Mouse (Mus musculus): ENCODE results near the gene Fam83c. TPM values are rescaled to one million over a fixed set of nuclear protein-coding genes. Genes with fewer than 3 reads are reported as not detected.

Gene Fam83c
- polyA plus RNA-seq, 1 experiment from 2014 or later: 0.19 TPM

GRCm38 (mm10) chr2:155792899-155793298, 41.8 kb downstream of the Fam83c start:
- H3K4me3 ChIP-seq (ENCODE audit: low read depth, low read length): no peak overlapping the region
- H3K36me3 ChIP-seq (ENCODE audit: control insufficient read depth, insufficient read depth, low read length): no peaks in the 10 kb centered on the region
- no peak for ATAC-seq (ENCODE audit: low FRiP score)
- no peaks in the 10 kb centered on the region for H3K9me3 ChIP-seq (ENCODE audit: control insufficient read depth, low read length)
- no peaks in the 10 kb centered on the region for H3K27me3 ChIP-seq (ENCODE audit: control insufficient read depth, insufficient read depth, low read length)
- no peak for DNase-seq (ENCODE audit: low spot score)
- H3K4me2 ChIP-seq (replicated peaks; ENCODE audit: low read depth, low read length): no peak overlapping the region
- H3K27ac ChIP-seq (ENCODE audit: low read depth, low read length): no peak overlapping the region
- H3K9ac ChIP-seq (ENCODE audit: low read depth, low read length): no peak overlapping the region
- WGBS: 29% methylated on average over 12 of the region's 12 CpGs
- no peaks in the 10 kb centered on the region for H3K4me1 ChIP-seq (replicated peaks; ENCODE audit: control insufficient read depth, insufficient read depth, low read length)

GRCm38 (mm10) chr2:155787949-155788931, 46.4 kb downstream of the Fam83c start:
- no peaks in the 10 kb centered on the region for H3K9me3 ChIP-seq (ENCODE audit: control insufficient read depth, low read length)
- no peak for ATAC-seq (ENCODE audit: low FRiP score)
- H3K27ac ChIP-seq (ENCODE audit: low read depth, low read length): no peak overlapping the region
- no peak overlapping the region for H3K9ac ChIP-seq (ENCODE audit: low read depth, low read length)
- no peak overlapping the region for H3K4me2 ChIP-seq (replicated peaks; ENCODE audit: low read depth, low read length)
- H3K27me3 ChIP-seq (ENCODE audit: control insufficient read depth, insufficient read depth, low read length): no peaks in the 10 kb centered on the region
- H3K36me3 ChIP-seq (ENCODE audit: control insufficient read depth, insufficient read depth, low read length): no peaks in the 10 kb centered on the region
- DNase-seq (ENCODE audit: low spot score): no peak
- no peak overlapping the region for H3K4me3 ChIP-seq (ENCODE audit: low read depth, low read length)
- no peaks in the 10 kb centered on the region for H3K4me1 ChIP-seq (replicated peaks; ENCODE audit: control insufficient read depth, insufficient read depth, low read length)
- WGBS: 76% methylated on average over 18 of the region's 18 CpGs

DNA sequence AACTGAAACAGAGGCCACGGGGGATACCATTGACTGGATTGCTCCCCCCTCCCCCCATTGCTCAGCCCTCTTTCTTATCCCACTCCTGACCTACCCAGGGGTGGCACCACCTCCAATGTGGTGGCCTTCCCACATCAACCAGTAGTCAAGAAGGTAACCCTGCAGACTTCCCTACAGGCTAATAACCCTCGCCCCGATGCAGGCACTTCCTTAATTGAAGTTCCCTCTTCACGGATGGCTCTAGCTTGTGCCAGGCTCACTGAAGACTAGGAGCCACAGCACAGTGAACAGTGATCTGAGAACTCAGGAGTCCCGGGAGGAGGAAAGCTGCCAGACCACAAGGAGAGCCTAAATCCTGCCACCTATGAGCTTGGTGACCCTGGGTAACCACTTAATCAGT, 47.7 kb downstream of the Fam83c start:
- H3K4me1 ChIP-seq (replicated peaks; ENCODE audit: control insufficient read depth, insufficient read depth, low read length): no peaks in the 10 kb centered on the region
- 77% methylated on average over 5 of the region's 5 CpGs for WGBS
- H3K9ac ChIP-seq (ENCODE audit: low read depth, low read length): no peak overlapping the region
- H3K36me3 ChIP-seq (ENCODE audit: control insufficient read depth, insufficient read depth, low read length): no peaks in the 10 kb centered on the region
- DNase-seq (ENCODE audit: low spot score) (no peak), ATAC-seq (ENCODE audit: low FRiP score) (no peak)
- H3K27ac ChIP-seq (ENCODE audit: low read depth, low read length): no peak overlapping the region
- H3K4me3 ChIP-seq (ENCODE audit: low read depth, low read length): no peak overlapping the region
- H3K9me3 ChIP-seq (ENCODE audit: control insufficient read depth, low read length): no peaks in the 10 kb centered on the region
- H3K4me2 ChIP-seq (replicated peaks; ENCODE audit: low read depth, low read length): no peak overlapping the region
- no peaks in the 10 kb centered on the region for H3K27me3 ChIP-seq (ENCODE audit: control insufficient read depth, insufficient read depth, low read length)

DNA sequence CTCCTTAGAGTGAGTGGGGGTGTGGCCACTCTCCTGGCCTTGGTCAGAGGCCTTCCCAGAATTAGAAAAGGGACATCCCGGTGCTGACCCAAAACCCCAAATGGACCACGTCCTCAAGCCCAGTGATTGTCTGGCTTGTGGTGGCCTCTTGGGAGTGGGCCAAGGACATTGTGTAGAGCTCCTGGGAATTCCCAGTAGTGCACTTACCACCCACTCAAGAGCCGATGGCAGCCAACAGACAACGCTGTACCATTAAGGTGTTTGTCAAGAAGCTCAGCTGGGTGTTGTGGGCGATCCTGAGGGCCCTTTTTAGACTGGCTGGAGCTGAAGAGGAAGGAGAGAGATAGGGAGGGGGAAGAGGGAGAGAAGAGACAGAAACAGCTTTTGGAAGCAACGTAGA, 50.1 kb downstream of the Fam83c start:
- ATAC-seq (ENCODE audit: low FRiP score) (no peak), DNase-seq (ENCODE audit: low spot score) (no peak)
- Histone ChIP-seq H3K4me1 (replicated peaks; ENCODE audit: control insufficient read depth, insufficient read depth, low read length) (no peaks in the 10 kb centered on the region), H3K4me3 (ENCODE audit: low read depth, low read length) (no peak overlapping the region), H3K27ac (ENCODE audit: low read depth, low read length) (no peak overlapping the region), H3K27me3 (ENCODE audit: control insufficient read depth, insufficient read depth, low read length) (no peaks in the 10 kb centered on the region), H3K9me3 (ENCODE audit: control insufficient read depth, low read length) (no peaks in the 10 kb centered on the region), H3K9ac (ENCODE audit: low read depth, low read length) (no peak overlapping the region), H3K36me3 (ENCODE audit: control insufficient read depth, insufficient read depth, low read length) (no peaks in the 10 kb centered on the region), H3K4me2 (replicated peaks; ENCODE audit: low read depth, low read length) (no peak overlapping the region)
- 83% methylated on average over 6 of the region's 6 CpGs for WGBS

DNA sequence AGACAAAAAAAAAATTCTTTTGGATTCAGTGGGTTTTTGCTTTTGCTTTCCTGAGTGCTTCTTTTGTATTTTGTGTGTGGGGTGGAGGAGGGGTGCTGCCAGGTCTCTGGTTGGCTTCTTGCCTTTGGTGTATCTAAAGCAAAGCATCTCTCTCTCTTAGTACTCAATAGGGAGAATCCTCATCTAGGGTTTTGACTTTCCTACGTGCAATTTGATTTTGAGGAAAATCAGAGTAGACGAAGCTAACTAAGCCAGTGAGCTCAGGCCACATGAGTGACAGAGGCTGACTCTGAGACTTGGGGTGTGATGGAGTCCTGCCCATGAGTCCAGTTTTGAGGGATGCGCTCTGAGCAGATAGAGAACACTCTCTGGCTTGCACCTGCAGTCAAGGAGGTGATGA, 55.1 kb downstream of the Fam83c start:
- Histone ChIP-seq H3K27ac (ENCODE audit: low read depth, low read length) (no peak overlapping the region), H3K4me1 (replicated peaks; ENCODE audit: control insufficient read depth, insufficient read depth, low read length) (0 out of 2 replicates have a peak, but pooled peaks cover 2% of the 10 kb centered on the region), H3K27me3 (ENCODE audit: control insufficient read depth, insufficient read depth, low read length) (0 out of 2 replicates have a peak, but pooled peaks cover 4% of the 10 kb centered on the region), H3K9me3 (ENCODE audit: control insufficient read depth, low read length) (no peaks in the 10 kb centered on the region), H3K4me3 (ENCODE audit: low read depth, low read length) (no peak overlapping the region), H3K36me3 (ENCODE audit: control insufficient read depth, insufficient read depth, low read length) (no peaks in the 10 kb centered on the region), H3K9ac (ENCODE audit: low read depth, low read length) (no peak overlapping the region), H3K4me2 (replicated peaks; ENCODE audit: low read depth, low read length) (no peak overlapping the region)
- ATAC-seq (ENCODE audit: low FRiP score) (no peak), DNase-seq (ENCODE audit: low spot score) (no peak)
- 90% methylated on average over 3 of the region's 3 CpGs for WGBS

DNA sequence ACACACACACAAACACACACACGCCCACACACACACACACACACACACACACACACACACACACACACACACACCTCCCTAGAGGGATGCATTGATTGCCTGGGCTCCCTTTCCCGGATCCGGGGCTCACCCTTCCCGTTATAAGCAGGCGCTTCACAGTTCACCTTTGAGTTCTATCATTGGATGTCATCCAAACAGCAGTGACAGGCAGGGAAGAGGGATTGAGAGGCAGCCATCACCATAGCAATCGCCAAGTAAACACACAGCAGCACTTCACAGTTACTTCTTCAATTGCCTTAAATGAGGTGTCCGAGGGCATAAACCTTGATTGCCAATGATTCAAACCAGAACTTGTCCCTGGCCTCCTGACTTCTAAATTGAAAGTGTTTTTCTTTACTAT, 55.6 kb downstream of the Fam83c start:
- Histone ChIP-seq H3K4me1 (replicated peaks; ENCODE audit: control insufficient read depth, insufficient read depth, low read length) (0 out of 2 replicates have a peak, but pooled peaks cover 2% of the 10 kb centered on the region), H3K9ac (ENCODE audit: low read depth, low read length) (no peak overlapping the region), H3K27me3 (ENCODE audit: control insufficient read depth, insufficient read depth, low read length) (peaks cover 7% of the 10 kb centered on the region; the same call in 1 of the 2 replicates), H3K36me3 (ENCODE audit: control insufficient read depth, insufficient read depth, low read length) (no peaks in the 10 kb centered on the region), H3K4me3 (ENCODE audit: low read depth, low read length) (no peak overlapping the region), H3K9me3 (ENCODE audit: control insufficient read depth, low read length) (no peaks in the 10 kb centered on the region), H3K4me2 (replicated peaks; ENCODE audit: low read depth, low read length) (no peak overlapping the region), H3K27ac (ENCODE audit: low read depth, low read length) (no peak overlapping the region)
- no peak for DNase-seq (ENCODE audit: low spot score)
- WGBS: 69% methylated on average over 7 of the region's 7 CpGs
- ATAC-seq (ENCODE audit: low FRiP score): no peak

- H3K4me2 ChIP-seq (replicated peaks; ENCODE audit: low read depth, low read length): no peak overlapping the region
- peaks cover 14% of the 10 kb centered on the region for H3K27me3 ChIP-seq (ENCODE audit: control insufficient read depth, insufficient read depth, low read length)
- DNase-seq (ENCODE audit: low spot score) (no peak), ATAC-seq (ENCODE audit: low FRiP score) (no peak)
- H3K36me3 ChIP-seq (ENCODE audit: control insufficient read depth, insufficient read depth, low read length): no peaks in the 10 kb centered on the region
- no peak overlapping the region for H3K4me3 ChIP-seq (ENCODE audit: low read depth, low read length)
- no peak overlapping the region for H3K27ac ChIP-seq (ENCODE audit: low read depth, low read length)
- WGBS: 57% methylated on average over 6 of the region's 6 CpGs
- H3K9me3 ChIP-seq (ENCODE audit: control insufficient read depth, low read length): no peaks in the 10 kb centered on the region
- H3K9ac ChIP-seq (ENCODE audit: low read depth, low read length): no peak overlapping the region
- 0 out of 2 replicates have a peak, but pooled peaks cover 2% of the 10 kb centered on the region for H3K4me1 ChIP-seq (replicated peaks; ENCODE audit: control insufficient read depth, insufficient read depth, low read length)
Measured at GRCm38 (mm10) chr2:155778004-155778403, 56.6 kb downstream of the Fam83c start.

DNA sequence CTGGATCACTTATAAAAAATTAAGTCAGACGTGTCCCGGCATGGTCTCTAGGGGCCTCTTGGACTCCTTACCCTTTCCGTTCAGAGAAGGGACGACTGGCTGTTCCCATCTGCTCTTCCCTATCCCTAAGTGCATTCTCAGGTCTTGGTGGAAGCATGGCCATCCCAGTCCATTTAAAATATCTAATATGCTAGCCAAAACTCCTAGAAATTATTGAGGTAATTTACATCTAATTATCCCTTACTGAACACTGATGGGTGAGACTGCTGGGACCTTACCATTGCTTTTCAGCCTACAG, 57.0 kb downstream of the Fam83c start:
- 0 out of 2 replicates have a peak, but pooled peaks cover 2% of the 10 kb centered on the region for H3K4me1 ChIP-seq (replicated peaks; ENCODE audit: control insufficient read depth, insufficient read depth, low read length)
- ATAC-seq (ENCODE audit: low FRiP score): no peak

More for the DNA sequence above, 57.0 kb downstream of the Fam83c start:
- no peak for DNase-seq (ENCODE audit: low spot score)
- Histone ChIP-seq H3K4me3 (ENCODE audit: low read depth, low read length) (no peak overlapping the region), H3K27ac (ENCODE audit: low read depth, low read length) (no peak overlapping the region), H3K9ac (ENCODE audit: low read depth, low read length) (no peak overlapping the region), H3K9me3 (ENCODE audit: control insufficient read depth, low read length) (no peaks in the 10 kb centered on the region), H3K4me2 (replicated peaks; ENCODE audit: low read depth, low read length) (no peak overlapping the region), H3K27me3 (ENCODE audit: control insufficient read depth, insufficient read depth, low read length) (peaks cover 14% of the 10 kb centered on the region), H3K36me3 (ENCODE audit: control insufficient read depth, insufficient read depth, low read length) (no peaks in the 10 kb centered on the region)
- WGBS: 63% methylated on average over 4 of the region's 4 CpGs
